22 mouse cellular contexts compared by ENCODE assay signal in genomic region chr4:139057291-139057690, GRCm38 (mm10). TPM values are rescaled to one million over a fixed set of nuclear protein-coding genes. Genes with fewer than 3 reads are reported as not detected.
"Had no signal": no experiment of that assay in that cellular context is flagged by ENCODE, and none has a peak within 500 bp of the region (broad histone marks: within the 10 kb centered on the region; RNA-seq: fewer than 3 reads in every experiment).

No protein-coding gene starts in this region.

- H3K4me3 ChIP-seq: liver, embryonic 15.5 days; lung, embryonic 15.5 days; megakaryocyte, embryonic 14.5 days; neural tube, embryonic 12.5 days; stomach, embryonic 15.5 days had no signal

- H3K9me3 ChIP-seq: liver, embryonic 15.5 days; lung, embryonic 15.5 days; megakaryocyte, embryonic 14.5 days; neural tube, embryonic 12.5 days; stomach, embryonic 15.5 days had no signal

- H3K9ac ChIP-seq: liver, embryonic 15.5 days; liver, postnatal 0 days; lung, embryonic 15.5 days; neural tube, embryonic 12.5 days; stomach, embryonic 15.5 days had no signal

- DNase-seq: liver, postnatal 0 days; lung, adult 2 months; lung, postnatal 14 days; lung, postnatal 36 days; midbrain, embryonic 14.5 days; right cerebral cortex, postnatal 14 days; thymus, adult 2 months; thymus, postnatal 25 days; thymus, postnatal 4 days had no signal

- H3K4me2 ChIP-seq: liver, embryonic 15.5 days; lung, embryonic 15.5 days; neural tube, embryonic 12.5 days; stomach, embryonic 15.5 days had no signal

- H3K27ac ChIP-seq: liver, embryonic 15.5 days; lung, embryonic 15.5 days; macrophage; neural tube, embryonic 12.5 days; stomach, embryonic 15.5 days; stomach, postnatal 0 days had no signal

- H3K27me3 ChIP-seq: liver, embryonic 15.5 days; lung, embryonic 15.5 days; neural tube, embryonic 12.5 days; stomach, embryonic 15.5 days had no signal

- ATAC-seq: liver, postnatal 0 days; lung, postnatal 0 days; midbrain, embryonic 16.5 days had no signal

- H3K36me3 ChIP-seq: liver, embryonic 15.5 days; lung, embryonic 15.5 days; neural tube, embryonic 12.5 days; stomach, embryonic 15.5 days had no signal

- H3K4me1 ChIP-seq: liver, embryonic 15.5 days; lung, embryonic 15.5 days; megakaryocyte, embryonic 14.5 days; stomach, embryonic 15.5 days had no signal

RNA-seq across cellular contexts. Expression of gene Htr6, which starts 18.1 kb away (rescaled TPM):
- total RNA-seq: megakaryocyte progenitor cell, adult 5-6 weeks; monocyte, adult 5-6 weeks; neutrophil, adult 5-6 weeks had no signal
- polyA plus RNA-seq: liver, embryonic 15.5 days; liver, postnatal 0 days; lung, embryonic 15.5 days; lung, postnatal 0 days; macrophage; neural tube, embryonic 12.5 days; spleen, adult 2 months; stomach, embryonic 15.5 days; stomach, postnatal 0 days; thymus, adult 2 months had no signal

RNA-seq across cellular contexts. Expression of gene Nbl1, which starts 35.5 kb away (rescaled TPM):
- total RNA-seq: megakaryocyte progenitor cell, adult 5-6 weeks; monocyte, adult 5-6 weeks; neutrophil, adult 5-6 weeks had no signal
